Mouse (Mus musculus) kidney, adult 2 months (tissue): ENCODE data around the gene Kank1.

Source experiments
- CTCF ChIP-seq: fragments of 200-500 bp; conservative IDR thresholded peaks from 2 replicates; pipeline ENCODE4 v1.5.1; 2011; ENCODE audit warnings: low read depth, mild to moderate bottlenecking, control low read depth, low read length, moderate library complexity, mixed read lengths; ENCODE audit not compliant: insufficient read depth, insufficient read length
- POLR2A ChIP-seq: fragments of 200-500 bp; IDR thresholded peaks from one replicate; pipeline ENCODE4 v1.6.1; 2011; ENCODE audit warnings: low read depth, low read length, control low read depth

- TF ChIP-seq CTCF (no peak), POLR2A (no peak)
These were observed 171.1 kb downstream of the Kank1 start for GRCm38 (mm10) chr19:25407887-25408236.
